Mouse (Mus musculus): Measurements from ENCODE around the gene Golga4. TPM values are rescaled to one million over a fixed set of nuclear protein-coding genes. Genes with fewer than 3 reads are reported as not detected.

Gene Golga4
- polyA plus RNA-seq, 1 experiment from 2014 or later = 38.9 TPM

DNA sequence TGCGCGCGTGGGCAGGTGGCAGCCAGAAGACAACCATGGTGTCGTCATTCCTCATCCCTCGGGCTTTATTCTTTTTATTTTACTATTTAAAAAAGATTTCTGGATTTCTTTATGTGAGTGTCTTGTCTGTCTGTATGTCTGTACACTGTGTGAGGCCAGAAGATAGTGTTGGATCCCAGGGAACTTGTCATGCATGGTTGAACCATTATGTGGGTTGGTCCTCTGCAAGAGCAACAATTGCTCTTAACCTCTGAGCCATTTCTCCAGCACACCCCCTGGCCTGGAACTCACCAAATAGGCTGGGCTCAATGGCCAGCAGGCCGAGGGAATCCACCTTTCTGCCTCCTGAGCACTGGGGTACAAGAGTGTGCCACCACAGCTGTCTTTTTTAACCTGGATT, 1.5 kb downstream of the Golga4 start:
- 55% methylated on average over 6 of the region's 6 CpGs for WGBS
- H3K27ac ChIP-seq = peak overlapping the region; percentile 91

DNA sequence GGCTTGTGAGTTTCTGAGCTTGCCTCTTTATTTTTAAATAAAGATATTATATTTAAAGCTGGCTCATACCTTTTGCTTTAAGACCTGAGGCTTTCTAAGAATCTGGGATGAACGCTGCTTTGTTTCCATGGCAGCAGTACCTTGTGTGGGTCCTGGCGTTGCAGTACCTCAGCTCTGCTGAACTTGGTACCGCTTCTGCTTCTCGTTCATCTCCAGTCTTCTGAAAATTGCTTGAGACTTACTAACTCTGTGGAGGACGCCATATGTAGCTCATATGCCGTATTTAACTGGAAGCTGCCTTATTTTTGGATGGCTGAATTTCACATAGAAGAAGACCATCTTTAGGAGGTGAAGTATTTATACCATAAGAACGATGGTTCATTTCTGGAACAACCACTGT, 2.5 kb downstream of the Golga4 start:
- Histone ChIP-seq H3K9me3 (replicated peaks; ENCODE audit: low read length) (no peaks in the 10 kb centered on the region), H3K9ac (ENCODE audit: low read depth, low read length) (no peak overlapping the region), H3K4me3 (replicated peaks; ENCODE audit: low read depth, low read length) (no peak overlapping the region), H3K36me3 (ENCODE audit: insufficient read depth, low read length) (no peaks in the 10 kb centered on the region), H3K4me2 (ENCODE audit: low read length) (peak overlapping the region; percentile 86; the same call in 1 of the 2 replicates), H3K27me3 (ENCODE audit: insufficient read depth, low read length) (no peaks in the 10 kb centered on the region), H3K27ac (no peak overlapping the region), H3K4me1 (replicated peaks; ENCODE audit: insufficient read depth, low read length) (peaks cover 20% of the 10 kb centered on the region; the same call in 1 of the 2 replicates)
- no peak for TF ChIP-seq CTCF (IDR thresholded peaks at IDR 0.05; ENCODE audit: low read depth)
- 89% methylated on average over 7 of the region's 7 CpGs for WGBS
- ATAC-seq (replicated peaks; ENCODE audit: low FRiP score, low read depth) (no peak), DNase-seq (ENCODE audit: low spot score) (no peak)

More for the DNA sequence above, 1.5 kb downstream of the Golga4 start:
- TF ChIP-seq CTCF (IDR thresholded peaks at IDR 0.05; ENCODE audit: low read depth) = no peak
- Histone ChIP-seq H3K36me3 (ENCODE audit: insufficient read depth, low read length) (no peaks in the 10 kb centered on the region), H3K9me3 (replicated peaks; ENCODE audit: low read length) (no peaks in the 10 kb centered on the region), H3K4me3 (replicated peaks; ENCODE audit: low read depth, low read length) (peak overlapping the region; percentile 88), H3K27me3 (ENCODE audit: insufficient read depth, low read length) (no peaks in the 10 kb centered on the region), H3K4me1 (replicated peaks; ENCODE audit: insufficient read depth, low read length) (peaks cover 20% of the 10 kb centered on the region; the same call in 1 of the 2 replicates), H3K4me2 (ENCODE audit: low read length) (peak overlapping the region; percentile 86), H3K9ac (ENCODE audit: low read depth, low read length) (no peak overlapping the region; the same call in 1 of the 2 replicates)
- DNase-seq (ENCODE audit: low spot score) = no peak
- ATAC-seq (replicated peaks; ENCODE audit: low FRiP score, low read depth) = peak; percentile 70; the same call in 1 of the 2 replicates

DNA sequence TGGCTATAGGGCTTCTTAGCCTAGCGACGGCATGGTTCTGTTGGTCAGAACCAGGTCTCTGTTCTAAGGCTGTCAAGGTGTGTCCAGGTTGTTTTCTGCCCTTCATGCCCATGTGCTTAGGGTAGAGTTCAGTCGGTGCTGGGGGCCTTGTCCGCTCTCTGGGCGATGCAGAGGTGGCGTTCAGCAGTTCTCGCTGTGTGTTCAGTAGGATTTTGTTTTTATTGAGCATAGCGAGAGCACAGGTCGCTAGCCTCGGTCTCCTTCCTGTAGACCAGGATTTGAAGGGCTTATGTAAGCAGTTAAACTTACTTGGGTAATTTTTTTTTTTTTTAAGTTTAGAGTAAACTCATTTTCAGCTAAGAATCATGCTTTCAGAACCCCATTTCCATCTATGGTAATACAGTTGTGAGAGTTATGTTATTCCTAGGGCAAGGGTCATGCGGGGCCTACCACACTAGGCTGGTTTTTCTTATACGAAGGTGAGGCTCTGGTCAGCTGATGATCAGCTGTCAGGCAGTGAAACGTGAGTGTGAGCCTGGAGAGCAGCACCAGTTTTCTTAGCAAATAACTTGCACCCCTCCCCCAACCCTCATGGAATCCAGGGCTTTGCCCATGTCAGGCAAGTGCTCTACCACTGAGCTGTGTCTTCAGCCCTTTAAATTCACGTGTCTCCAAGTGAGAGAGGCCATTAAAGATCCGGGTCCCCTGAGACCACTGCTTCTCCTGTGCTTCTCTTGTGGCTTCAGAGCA, 5.0 kb downstream of the Golga4 start:
- no peak for TF ChIP-seq CTCF (IDR thresholded peaks at IDR 0.05; ENCODE audit: low read depth)
- no peak overlapping the region for H3K4me2 ChIP-seq (ENCODE audit: low read length)
- no peak overlapping the region for H3K9ac ChIP-seq (ENCODE audit: low read depth, low read length)
- H3K9me3 ChIP-seq (replicated peaks; ENCODE audit: low read length) = no peaks in the 10 kb centered on the region
- no peak overlapping the region for H3K4me3 ChIP-seq (replicated peaks; ENCODE audit: low read depth, low read length)
- H3K27me3 ChIP-seq (ENCODE audit: insufficient read depth, low read length) = no peaks in the 10 kb centered on the region
- DNase-seq (ENCODE audit: low spot score) = no peak
- ATAC-seq (replicated peaks; ENCODE audit: low FRiP score, low read depth) = no peak; the same call in 1 of the 2 replicates
- peaks cover 13% of the 10 kb centered on the region; the same call in 1 of the 2 replicates for H3K36me3 ChIP-seq (ENCODE audit: insufficient read depth, low read length)
- 52% methylated on average over 15 of the region's 15 CpGs for WGBS
- H3K27ac ChIP-seq = peak overlapping the region; percentile 58
- peaks cover 20% of the 10 kb centered on the region; the same call in 1 of the 2 replicates for H3K4me1 ChIP-seq (replicated peaks; ENCODE audit: insufficient read depth, low read length)

DNA sequence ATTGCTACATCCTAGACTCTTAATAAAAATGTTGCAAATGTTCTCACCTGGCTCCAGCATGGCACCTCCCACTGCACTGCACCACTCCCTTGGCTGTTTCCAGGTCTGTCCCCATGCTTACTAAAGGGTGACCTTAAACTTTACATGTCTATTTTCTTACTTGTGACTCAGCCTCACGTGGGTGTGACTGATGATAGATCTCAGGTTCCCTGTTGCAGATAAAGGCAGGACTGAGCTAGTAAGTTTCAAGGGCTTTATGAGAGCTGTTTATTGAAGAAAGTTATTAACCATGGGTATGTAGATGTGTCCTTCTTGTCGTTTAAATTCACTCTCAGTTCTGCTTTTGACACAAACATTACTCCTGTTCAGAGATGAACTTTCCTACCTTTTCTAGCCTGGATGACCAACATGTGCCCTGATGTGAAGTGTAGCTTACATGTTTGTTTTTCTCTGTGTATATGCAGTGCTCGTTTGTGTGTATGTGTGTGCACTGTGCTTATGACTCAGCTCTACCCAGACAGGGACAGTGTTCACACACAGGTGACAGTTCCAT, 6.7 kb downstream of the Golga4 start:
- ATAC-seq (replicated peaks; ENCODE audit: low FRiP score, low read depth) = no peak; the same call in 1 of the 2 replicates
- Histone ChIP-seq H3K36me3 (ENCODE audit: insufficient read depth, low read length) (peaks cover 16% of the 10 kb centered on the region; the same call in 1 of the 2 replicates), H3K4me3 (replicated peaks; ENCODE audit: low read depth, low read length) (no peak overlapping the region), H3K27ac (peak overlapping the region; percentile 43; the same call in 1 of the 2 replicates), H3K4me2 (ENCODE audit: low read length) (no peak overlapping the region), H3K4me1 (replicated peaks; ENCODE audit: insufficient read depth, low read length) (peaks cover 12% of the 10 kb centered on the region; the same call in 1 of the 2 replicates), H3K9me3 (replicated peaks; ENCODE audit: low read length) (no peaks in the 10 kb centered on the region), H3K27me3 (ENCODE audit: insufficient read depth, low read length) (no peaks in the 10 kb centered on the region), H3K9ac (ENCODE audit: low read depth, low read length) (no peak overlapping the region)
- 43% methylated on average over 3 of the region's 3 CpGs for WGBS
- no peak for TF ChIP-seq CTCF (IDR thresholded peaks at IDR 0.05; ENCODE audit: low read depth)
- peak; percentile 47 for DNase-seq (ENCODE audit: low spot score)

DNA sequence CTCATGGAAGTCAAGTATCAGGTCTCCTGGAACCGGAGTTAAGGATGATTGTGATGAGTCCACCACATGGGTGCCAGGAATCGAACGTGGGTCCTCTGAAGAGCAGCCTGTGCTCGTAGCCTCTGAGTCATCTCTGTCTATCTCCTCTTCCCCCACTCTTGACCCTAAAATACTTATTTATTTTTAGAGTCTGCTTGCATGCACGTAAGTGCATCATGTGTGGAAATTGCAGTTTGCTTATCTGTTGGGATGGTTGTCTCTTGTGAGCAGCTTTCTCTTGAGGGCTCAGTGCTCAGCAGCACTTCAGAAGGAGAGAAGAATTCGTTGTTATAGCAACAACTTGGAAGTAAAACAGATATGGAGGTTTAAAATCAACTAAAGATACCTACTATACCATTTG, 9.4 kb downstream of the Golga4 start:
- Histone ChIP-seq H3K27me3 (ENCODE audit: insufficient read depth, low read length) (no peaks in the 10 kb centered on the region), H3K27ac (no peak overlapping the region), H3K9me3 (replicated peaks; ENCODE audit: low read length) (no peaks in the 10 kb centered on the region), H3K36me3 (ENCODE audit: insufficient read depth, low read length) (peaks cover 16% of the 10 kb centered on the region; the same call in 1 of the 2 replicates), H3K4me1 (replicated peaks; ENCODE audit: insufficient read depth, low read length) (peaks cover 9% of the 10 kb centered on the region; the same call in 1 of the 2 replicates), H3K4me2 (ENCODE audit: low read length) (no peak overlapping the region), H3K9ac (ENCODE audit: low read depth, low read length) (no peak overlapping the region), H3K4me3 (replicated peaks; ENCODE audit: low read depth, low read length) (no peak overlapping the region)
- 91% methylated on average over 6 of the region's 6 CpGs for WGBS
- DNase-seq (ENCODE audit: low spot score) (no peak), ATAC-seq (replicated peaks; ENCODE audit: low FRiP score, low read depth) (no peak)
- no peak for TF ChIP-seq CTCF (IDR thresholded peaks at IDR 0.05; ENCODE audit: low read depth)

DNA sequence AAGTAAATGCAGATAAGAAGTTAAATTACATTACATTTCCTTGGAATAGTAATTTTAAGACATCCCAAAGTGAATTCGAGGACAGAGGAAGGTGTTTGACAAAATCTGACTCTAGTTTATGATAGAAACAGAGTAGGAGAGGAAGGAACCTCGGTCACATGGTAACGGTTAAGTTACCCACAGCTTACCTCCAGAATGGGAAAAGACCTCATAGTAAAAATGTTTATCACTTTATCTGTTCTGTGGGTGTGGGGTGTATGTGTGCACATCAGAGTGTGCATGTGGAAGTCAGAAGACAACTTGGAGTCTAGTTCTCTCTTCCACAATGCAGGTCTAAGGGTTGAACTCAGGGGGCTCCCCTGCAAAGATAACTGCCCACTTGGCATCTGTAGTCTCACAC, 10.1 kb downstream of the Golga4 start:
- WGBS = 90% methylated on average over 3 of the region's 3 CpGs
- Histone ChIP-seq H3K4me1 (replicated peaks; ENCODE audit: insufficient read depth, low read length) (peaks cover 3% of the 10 kb centered on the region; the same call in 1 of the 2 replicates), H3K4me3 (replicated peaks; ENCODE audit: low read depth, low read length) (no peak overlapping the region), H3K36me3 (ENCODE audit: insufficient read depth, low read length) (peaks cover 16% of the 10 kb centered on the region; the same call in 1 of the 2 replicates), H3K9me3 (replicated peaks; ENCODE audit: low read length) (no peaks in the 10 kb centered on the region), H3K27ac (no peak overlapping the region), H3K4me2 (ENCODE audit: low read length) (no peak overlapping the region), H3K27me3 (ENCODE audit: insufficient read depth, low read length) (no peaks in the 10 kb centered on the region), H3K9ac (ENCODE audit: low read depth, low read length) (no peak overlapping the region)
- ATAC-seq (replicated peaks; ENCODE audit: low FRiP score, low read depth) (no peak), DNase-seq (ENCODE audit: low spot score) (no peak)
- no peak for TF ChIP-seq CTCF (IDR thresholded peaks at IDR 0.05; ENCODE audit: low read depth)
